Mouse (Mus musculus) 3T3-L1 (cell line): ENCODE measurements around the gene Pdzrn4.

ENCODE experiments used
- DNase-seq: peaks from one replicate; pipeline ENCODE4 v3.0.0-alpha.2; 2015; ENCODE audit warnings: low read depth, low spot score

The Pdzrn4 gene

GRCm38 (mm10) chr15:92580742-92581383 is 184.2 kb downstream of the Pdzrn4 start:
- DNase-seq, result no peak

- DNase-seq, result no peak
Measured at GRCm38 (mm10) chr15:92584357-92585138, 187.9 kb downstream of the Pdzrn4 start.

- DNase-seq, result no peak
Measured at GRCm38 (mm10) chr15:92587431-92587830, 190.8 kb downstream of the Pdzrn4 start.

DNA sequence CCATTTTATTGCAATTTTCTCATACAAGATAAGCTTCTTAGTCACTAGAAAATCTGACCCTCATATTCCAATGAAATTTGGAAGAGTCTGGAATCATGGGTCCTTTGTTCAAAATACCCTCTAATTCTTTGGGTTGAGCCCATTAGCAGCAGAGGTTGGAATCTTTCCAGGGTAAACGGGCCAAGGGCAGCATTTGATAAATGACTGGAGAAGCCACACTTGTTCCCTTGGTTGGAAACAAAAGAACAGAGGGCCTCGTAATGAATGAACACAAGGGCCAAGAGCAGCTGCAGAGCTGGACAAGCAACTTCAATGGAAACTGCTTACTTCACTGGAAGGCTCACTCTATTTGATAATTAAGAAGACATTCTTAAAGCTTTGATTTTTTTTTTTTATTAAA is 198.0 kb downstream of the Pdzrn4 start:
- no peak for DNase-seq

- DNase-seq, result no peak
Measured at GRCm38 (mm10) chr15:92597011-92597780, 200.5 kb downstream of the Pdzrn4 start.

GRCm38 (mm10) chr15:92598380-92599295 is 202.0 kb downstream of the Pdzrn4 start:
- no peak for DNase-seq

GRCm38 (mm10) chr15:92599381-92599780 is 202.7 kb downstream of the Pdzrn4 start:
- no peak for DNase-seq

- DNase-seq, result no peak
Measured at GRCm38 (mm10) chr15:92610866-92611265, 214.2 kb downstream of the Pdzrn4 start.

DNA sequence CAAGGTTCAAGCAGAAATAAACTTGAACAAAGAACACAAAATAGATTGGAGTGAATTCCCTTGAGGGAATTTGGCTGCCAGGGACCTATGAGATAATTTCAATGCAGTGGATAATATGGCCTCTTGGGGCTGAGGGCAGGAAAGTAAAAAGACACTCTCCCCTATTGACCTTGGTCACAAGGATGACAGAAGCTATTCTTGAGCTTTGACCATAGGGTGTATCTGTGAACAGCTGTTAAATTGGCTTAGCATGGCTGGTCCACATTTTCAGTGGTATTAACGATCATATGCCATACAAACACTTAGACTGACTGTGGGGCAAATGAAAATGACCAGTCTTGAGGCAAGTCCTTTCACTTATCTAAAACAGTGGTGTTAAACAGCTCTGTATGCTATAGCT is 215.7 kb downstream of the Pdzrn4 start:
- no peak for DNase-seq

- no peak for DNase-seq
Measured at GRCm38 (mm10) chr15:92613228-92613627, 216.5 kb downstream of the Pdzrn4 start.

DNA sequence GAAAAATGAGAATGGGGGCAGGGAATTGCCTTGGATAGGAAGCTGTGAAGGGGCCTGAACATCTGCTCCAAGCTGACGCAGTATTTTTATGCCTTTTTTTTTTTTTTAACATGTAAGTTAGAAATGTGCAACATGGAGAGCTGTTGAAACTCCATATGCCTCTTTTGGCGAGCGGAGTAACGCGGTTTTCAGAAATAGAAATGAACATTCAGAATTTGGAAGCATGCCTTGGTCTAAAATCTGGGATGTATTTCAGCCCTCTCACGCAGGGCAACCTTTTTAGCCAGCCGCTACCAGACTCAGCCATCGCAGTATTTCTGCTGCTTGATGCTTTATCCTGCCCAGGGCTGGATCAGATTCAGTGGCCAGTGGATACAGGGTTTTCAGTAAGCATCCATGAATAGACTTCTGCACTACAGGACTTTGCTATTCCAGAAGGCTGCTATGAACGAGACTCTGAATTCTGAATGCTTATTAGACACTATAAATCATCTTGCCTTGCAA is 225.1 kb downstream of the Pdzrn4 start:
- DNase-seq, result no peak

GRCm38 (mm10) chr15:92622323-92622722 is 225.6 kb downstream of the Pdzrn4 start:
- no peak for DNase-seq

- DNase-seq, result no peak
Measured at GRCm38 (mm10) chr15:92629172-92629571, 232.5 kb downstream of the Pdzrn4 start.

GRCm38 (mm10) chr15:92634044-92634610 is 237.4 kb downstream of the Pdzrn4 start:
- no peak for DNase-seq

DNA sequence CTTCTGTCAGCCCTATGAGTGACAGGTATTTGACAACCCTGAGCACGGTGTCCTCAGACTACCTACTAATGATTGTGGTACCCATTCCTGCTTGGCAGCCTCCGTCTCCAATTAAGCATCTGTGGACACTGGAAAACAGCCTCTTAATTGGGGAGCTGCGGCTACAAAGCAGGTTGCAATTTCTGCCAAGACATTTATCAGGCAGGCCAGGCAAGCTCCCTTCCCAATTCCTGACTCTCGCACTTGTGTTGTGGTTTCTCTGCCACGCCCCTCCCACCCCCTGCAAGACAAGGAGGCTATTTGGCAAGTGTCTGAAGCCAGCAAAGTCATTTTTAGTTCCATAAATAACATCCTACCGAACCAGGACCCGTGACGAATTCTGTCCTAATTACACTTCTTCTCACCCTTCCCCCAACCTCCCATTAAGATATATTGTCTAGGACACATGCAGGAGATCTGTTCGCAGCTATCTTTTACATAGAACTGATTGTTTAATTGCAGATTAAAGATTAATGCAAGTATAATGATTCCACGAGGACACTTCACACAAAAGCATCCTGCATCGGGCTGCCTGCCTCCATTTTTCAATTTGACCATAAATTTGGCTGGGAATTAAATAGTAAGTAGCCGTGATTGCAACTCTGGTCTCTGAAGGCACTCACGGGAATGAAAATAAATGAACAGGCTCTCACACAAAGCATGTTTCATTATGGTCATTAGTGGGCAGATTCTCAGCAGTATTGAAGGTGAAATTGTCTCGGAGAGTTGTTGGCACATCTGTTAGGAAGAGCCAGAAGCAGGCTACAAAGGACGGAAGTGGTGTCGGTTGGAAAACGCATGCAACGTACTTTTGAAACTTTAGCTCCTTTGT is 243.8 kb downstream of the Pdzrn4 start:
- no peak for DNase-seq

- DNase-seq, result no peak
Measured at GRCm38 (mm10) chr15:92671279-92672051, 274.8 kb downstream of the Pdzrn4 start.

- DNase-seq, result peak; percentile 59
Measured at GRCm38 (mm10) chr15:92676096-92676495, 279.4 kb downstream of the Pdzrn4 start.

DNA sequence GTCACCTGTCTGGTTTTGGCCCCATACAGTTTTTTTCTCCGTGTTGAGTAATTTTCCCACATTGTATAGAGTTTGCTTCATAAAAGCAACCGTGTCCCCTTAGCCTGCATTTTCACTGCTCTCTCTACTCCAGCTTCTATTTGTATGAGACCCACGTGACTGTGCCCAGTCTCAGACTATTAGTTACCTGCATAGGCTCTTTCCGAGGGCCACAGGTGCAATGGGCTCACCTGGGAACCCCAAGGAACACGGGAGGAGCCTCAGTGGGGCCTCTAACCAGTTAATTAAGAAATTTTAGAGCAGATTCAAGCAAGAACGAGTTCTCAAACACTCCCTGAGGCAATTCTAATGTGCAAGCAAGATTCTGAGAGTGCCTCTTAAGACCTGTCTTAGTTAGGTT is 281.7 kb downstream of the Pdzrn4 start:
- no peak for DNase-seq

DNA sequence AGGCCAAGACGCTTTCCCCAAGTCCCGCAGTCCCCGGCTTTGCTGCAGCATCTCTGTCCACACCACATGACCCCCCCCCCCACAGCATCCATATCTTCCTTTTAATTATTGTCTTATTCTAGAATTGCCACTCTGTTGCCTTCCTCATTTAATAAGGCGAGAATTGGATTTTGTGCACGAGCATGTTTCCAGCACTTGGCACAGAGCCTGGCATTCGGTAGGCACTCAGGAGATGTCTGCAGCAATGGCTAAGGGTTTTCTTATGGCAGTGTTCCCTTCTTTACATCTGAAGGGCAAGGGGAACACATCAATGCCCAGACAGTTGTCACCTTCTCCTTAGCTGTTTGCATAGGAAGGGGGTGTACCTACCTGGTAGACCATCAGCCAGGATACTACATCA is 282.9 kb downstream of the Pdzrn4 start:
- no peak for DNase-seq
